ENCODE assay signal across 11 mouse cellular contexts in genomic region chr17:56502526-56502925, GRCm38 (mm10). TPM values are rescaled to one million over a fixed set of nuclear protein-coding genes. Genes with fewer than 3 reads are reported as not detected.
DNase-seq lines count a peak whose midpoint lies in the region; ATAC-seq and TF ChIP-seq lines count a peak whose summit lies in the region.
"Had no signal": no experiment of that assay in that cellular context is flagged by ENCODE, and none has a peak within 500 bp of the region (broad histone marks: within the 10 kb centered on the region; RNA-seq: fewer than 3 reads in every experiment).

No protein-coding gene starts in this region.

- WGBS in heart, adult 2 months = 23% methylated on average over 9 of the region's 9 CpGs

- no peaks in the 10 kb centered on the region for H3K27me3 ChIP-seq in heart, adult 2 months (ENCODE audit: control insufficient read depth, insufficient read depth, low read length)

- H3K9ac ChIP-seq in heart, adult 2 months (ENCODE audit: low read depth, low read length) = no peak overlapping the region

- H3K4me3 ChIP-seq in heart, adult 2 months = no peak overlapping the region

- no peak for TF ChIP-seq CTCF in heart, adult 2 months (IDR thresholded peaks at IDR 0.05)

- DNase-seq in heart, adult 2 months = peak; percentile 43 to 45
- DNase-seq in heart, adult 8-10 months (ENCODE audit: low spot score) = no peak
- DNase-seq in A20 (ENCODE audit: low read depth, low spot score) = peak; percentile 40
- DNase-seq in frontal cortex, postnatal 14 days (ENCODE audit: low spot score in 2 of 2) = peak; percentile 62 to 73
- DNase-seq in left cerebral cortex, postnatal 36 days (ENCODE audit: low spot score in 2 of 2) = peak; percentile 65 to 66
- peak; percentile 90 to 92 for DNase-seq in right cerebral cortex, postnatal 10 days (ENCODE audit: low spot score in 2 of 2)
- DNase-seq in embryo, embryonic 10 days (ENCODE audit: low spot score) = no peak

- no peak for TF ChIP-seq EP300 in heart, adult 2 months (IDR thresholded peaks at IDR 0.05; ENCODE audit: insufficient read depth, low read depth, low read length)

- H3K79me2 ChIP-seq in heart, adult 2 months (replicated peaks; ENCODE audit: control insufficient read depth, insufficient read depth, low read length) = no peaks in the 10 kb centered on the region

- H3K4me1 ChIP-seq in heart, adult 2 months (ENCODE audit: control insufficient read depth, insufficient read depth, low read length) = peaks cover 1% of the 10 kb centered on the region; the same call in 1 of the 2 replicates

- H3K36me3 ChIP-seq in heart, adult 2 months (ENCODE audit: control insufficient read depth, insufficient read depth, low read length) = no peaks in the 10 kb centered on the region
- H3K36me3 ChIP-seq: G1E had no signal

- no peak overlapping the region for H3K27ac ChIP-seq in heart, adult 2 months

- TF ChIP-seq POLR2A in heart, adult 2 months (IDR thresholded peaks at IDR 0.05; ENCODE audit: insufficient read depth, low read depth, low read length) = no peak

- intact Hi-C loops in heart, adult 2 months (cut with DNase I) = no loop called here
- intact Hi-C loops in left cerebral cortex, postnatal 36 days (cut with DNase I) = no loop called here

- ATAC-seq in cerebellum, adult (ENCODE audit: insufficient number of reproducible peaks, low FRiP score, low TSS enrichment) = peak; percentile 36; the same call in 1 of the 2 replicates

RNA-seq across cellular contexts. Expression of gene Znrf4, which starts 9.7 kb away (rescaled TPM):
- not detected for total RNA-seq in heart, adult 2 months (2021)
- 0.29 and 0.64 TPM in 2 replicates for polyA plus RNA-seq in heart, adult 2 months (2012; rRNA removed)
- total RNA-seq in heart, adult 8-10 months (2022) = not detected
- total RNA-seq in left cerebral cortex, postnatal 36 days (2021) = not detected
- total RNA-seq: G1E; gastrocnemius, postnatal 4 days had no signal
- polyA plus RNA-seq: G1E; liver, embryonic 16.5 days had no signal

RNA-seq across cellular contexts. Expression of gene Ptprs, which starts 26.2 kb away (rescaled TPM):
- total RNA-seq in heart, adult 2 months (2021) = 10 to 100 TPM; 41.7 to 47.5 TPM
- 86.8 and 91.1 TPM in 2 replicates for polyA plus RNA-seq in heart, adult 2 months (2012; rRNA removed)
- 10 to 100 TPM; 54.3 to 66.4 (median 60.0) TPM for total RNA-seq in heart, adult 8-10 months (2022)
- 100 to 1,000 TPM; 576 to 675 TPM for total RNA-seq in left cerebral cortex, postnatal 36 days (2021)

RNA-seq across cellular contexts. Expression of gene Gm20219, which starts 51.7 kb away (rescaled TPM):
- total RNA-seq in heart, adult 2 months (2021) = under 1 TPM; 0.34 to 0.39 TPM
- 1.00 and 1.7 TPM in 2 replicates for polyA plus RNA-seq in heart, adult 2 months (2012; rRNA removed)
- under 1 TPM in 3 of 4 experiments, not detected in 1; 0.20 to 0.28 (median 0.22) TPM for total RNA-seq in heart, adult 8-10 months (2022)
- total RNA-seq in left cerebral cortex, postnatal 36 days (2021) = 1 to 10 TPM; 1.3 to 3.5 TPM

Comparison
In these comparisons a context has a peak if more than half of its experiments do, and no peak if none do; other contexts are left out.
1. DNase-seq: peak in heart, adult 2 months (2 of 2), A20 (single experiment), frontal cortex, postnatal 14 days (2 of 2), left cerebral cortex, postnatal 36 days (2 of 2) and right cerebral cortex, postnatal 10 days (2 of 2); none in heart, adult 8-10 months (single experiment) and embryo, embryonic 10 days (single experiment).
2. RNA of gene Ptprs, which starts 26.2 kb away (total RNA-seq): 576 to 675 TPM in left cerebral cortex, postnatal 36 days; 54.3 to 66.4 TPM in heart, adult 8-10 months and 41.7 to 47.5 TPM in heart, adult 2 months; every median in the first group is over 4 times any median in the second.